Mouse (Mus musculus) B cell, adult (primary cell): ENCODE data around the gene Zfp207. TPM values are rescaled to one million over a fixed set of nuclear protein-coding genes. Genes with fewer than 3 reads are reported as not detected.

Experiments
- total RNA-seq: library from RNA; stranded (reverse); gene quantifications from 4 replicates; pipeline ENCODE4 v1.2.4, GENCODE M21; 2023; ENCODE audit not compliant: inconsistent age

Zfp207 gene
- 188 to 205 TPM (median 198 TPM) in 4 replicates for total RNA-seq

GRCm38 (mm10) chr11:80383019-80383625 is at the start of gene Zfp207:
TSS of gene Zfp207 (plus strand) at chr11:80383279.

GRCm38 (mm10) chr11:80377712-80378451 is 5.2 kb upstream of the Zfp207 start, which contains the start of gene 5730455P16Rik:
TSS of gene 5730455P16Rik (minus strand) at chr11:80378034.

GRCm38 (mm10) chr11:80428381-80429008 is 45.4 kb downstream of the Zfp207 start, which contains the start of gene Psmd11:
TSS of gene Psmd11 (plus strand) at chr11:80428615.

Other genes with a start within 250 kb of the Zfp207 start
- 3.1 to 7.5 TPM (median 4.5 TPM) in 4 replicates for gene Tefm, start 241.1 kb upstream of the Zfp207 start, total RNA-seq
- 0.61 to 0.96 TPM (median 0.89 TPM) in 4 replicates for gene Adap2, start 229.2 kb upstream of the Zfp207 start, total RNA-seq
- 6.2 to 10.6 TPM (median 9.7 TPM) in 4 replicates for gene Rnf135, start 199.4 kb upstream of the Zfp207 start, total RNA-seq
- 45.2 to 48.8 TPM (median 46.7 TPM) in 4 replicates for gene Rhot1, start 174.3 kb upstream of the Zfp207 start, total RNA-seq
- 0.27 to 1.8 TPM (median 0.46 TPM) in 4 replicates for gene Rhbdl3, start 82.4 kb upstream of the Zfp207 start, total RNA-seq
- gene 5730455P16Rik, start 5.2 kb upstream of the Zfp207 start, total RNA-seq: 13.1 to 20.3 TPM (median 15.5 TPM) in 4 replicates
- gene Psmd11, start 45.3 kb downstream of the Zfp207 start, total RNA-seq: 107 to 128 TPM (median 118 TPM) in 4 replicates
- gene Cdk5r1, start 93.7 kb downstream of the Zfp207 start, total RNA-seq: 12.6 to 17.0 TPM (median 15.4 TPM) in 4 replicates